Mouse (Mus musculus): ENCODE data around the gene Nup107. TPM values are rescaled to one million over a fixed set of nuclear protein-coding genes. Genes with fewer than 3 reads are reported as not detected.

Gene Nup107
- polyA plus RNA-seq, 1 experiment from 2014 or later = 17.9 TPM

DNA sequence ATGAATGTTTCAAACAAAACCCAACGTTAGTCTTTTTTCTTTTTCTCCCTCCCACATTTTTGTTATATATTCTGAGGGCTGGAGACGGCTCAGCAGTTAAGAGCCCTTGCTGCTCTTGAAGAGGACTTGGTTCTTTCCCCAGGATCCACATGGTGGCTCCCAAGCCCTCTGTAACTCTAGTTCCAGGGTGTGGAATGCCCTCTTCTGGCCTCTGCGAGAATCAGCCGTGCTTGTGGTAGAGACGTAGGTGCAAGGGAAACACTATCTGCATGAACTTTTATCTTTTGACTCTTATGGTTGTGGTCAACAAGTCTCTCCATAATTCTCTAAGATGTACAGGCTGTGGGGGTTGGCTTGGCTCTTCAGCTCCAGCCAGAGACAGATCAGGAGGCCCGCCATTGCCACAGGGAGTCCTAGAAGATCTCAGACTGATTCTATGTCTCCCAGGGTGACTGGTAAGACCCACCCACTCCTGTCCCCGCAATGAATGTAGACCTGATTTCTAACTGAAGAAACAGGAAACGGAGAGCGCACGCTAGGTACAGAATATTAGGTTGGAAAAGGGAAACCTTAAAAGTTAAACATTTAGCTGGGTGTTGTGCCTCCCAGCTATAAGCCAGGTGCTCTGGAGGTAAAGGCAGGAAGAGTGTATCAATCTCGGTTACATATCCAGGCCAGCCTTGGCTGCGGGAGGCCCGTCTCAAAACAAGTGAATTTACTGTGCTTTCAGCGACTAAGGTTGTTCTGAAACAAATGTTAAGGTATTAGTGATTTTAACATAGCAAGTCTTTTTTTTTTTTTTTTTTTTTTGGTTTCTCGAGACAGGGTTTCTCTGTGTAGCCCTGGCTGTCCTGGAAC lies 61.0 kb downstream of the Nup107 start:
- no peaks in the 10 kb centered on the region for H3K79me2 ChIP-seq (ENCODE audit: inconsistent target)
- H3K36me3 ChIP-seq (ENCODE audit: inconsistent target) = no peaks in the 10 kb centered on the region; the same call in 1 of the 2 replicates
- no peak overlapping the region for H3K27ac ChIP-seq
- no peak overlapping the region for H3K4me3 ChIP-seq (ENCODE audit: inconsistent target)
- WGBS (ENCODE audit: missing documents) = 14% methylated on average over 10 of the region's 15 CpGs

DNA sequence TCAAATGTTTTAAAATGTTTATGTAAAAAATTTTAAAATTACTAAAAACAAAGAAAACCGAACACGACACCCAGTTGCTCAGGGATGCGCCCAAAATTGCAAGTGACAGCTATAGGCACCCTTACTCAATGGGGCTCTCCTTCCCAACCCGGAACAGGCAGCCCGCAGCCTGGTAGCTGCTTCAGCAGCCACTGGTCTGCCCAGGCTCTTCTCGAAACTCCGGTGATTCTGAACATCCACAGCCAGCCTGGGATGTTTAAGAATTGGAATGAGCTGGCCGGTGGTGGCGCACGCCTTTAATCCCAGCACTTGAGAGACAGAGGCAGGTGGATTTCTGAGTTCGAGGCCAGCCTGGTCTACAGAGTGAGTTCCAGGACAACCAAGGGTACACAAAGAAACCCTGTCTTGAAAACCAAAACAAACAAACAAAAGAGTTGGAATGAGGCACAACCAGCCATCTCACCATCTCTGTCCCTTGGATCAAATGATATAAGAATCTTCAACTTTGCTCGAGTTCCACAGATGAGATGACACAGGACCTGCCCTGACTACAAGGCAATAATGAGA lies 61.8 kb downstream of the Nup107 start:
- 88% methylated on average over 10 of the region's 12 CpGs for WGBS (ENCODE audit: missing documents)
- H3K27ac ChIP-seq = no peak overlapping the region
- H3K79me2 ChIP-seq (ENCODE audit: inconsistent target) = no peaks in the 10 kb centered on the region
- H3K36me3 ChIP-seq (ENCODE audit: inconsistent target) = no peaks in the 10 kb centered on the region
- H3K4me3 ChIP-seq (ENCODE audit: inconsistent target) = no peak overlapping the region

DNA sequence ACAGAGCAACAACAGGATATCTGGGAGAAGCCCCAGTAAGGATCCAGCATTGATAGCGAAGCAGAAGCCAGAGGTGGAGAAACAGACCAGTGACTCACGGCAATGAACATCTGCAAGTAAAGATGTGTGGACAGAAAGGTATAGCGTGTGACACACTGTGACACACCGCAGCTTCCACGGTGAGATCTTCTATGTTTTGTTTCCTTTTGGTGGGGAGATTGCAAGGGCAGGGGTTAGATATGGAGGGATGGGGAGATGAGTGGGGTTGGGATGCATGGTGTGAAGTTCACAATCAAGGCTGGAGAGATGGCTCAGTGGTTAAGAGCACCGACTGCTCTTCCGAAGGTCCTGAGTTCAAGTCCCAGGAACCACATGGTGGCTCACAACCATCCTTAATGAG lies 62.4 kb downstream of the Nup107 start:
- Histone ChIP-seq H3K79me2 (ENCODE audit: inconsistent target) (no peaks in the 10 kb centered on the region), H3K27ac (no peak overlapping the region), H3K4me3 (ENCODE audit: inconsistent target) (no peak overlapping the region), H3K36me3 (ENCODE audit: inconsistent target) (no peaks in the 10 kb centered on the region)
- WGBS (ENCODE audit: missing documents) = 89% methylated on average over 7 of the region's 7 CpGs

DNA sequence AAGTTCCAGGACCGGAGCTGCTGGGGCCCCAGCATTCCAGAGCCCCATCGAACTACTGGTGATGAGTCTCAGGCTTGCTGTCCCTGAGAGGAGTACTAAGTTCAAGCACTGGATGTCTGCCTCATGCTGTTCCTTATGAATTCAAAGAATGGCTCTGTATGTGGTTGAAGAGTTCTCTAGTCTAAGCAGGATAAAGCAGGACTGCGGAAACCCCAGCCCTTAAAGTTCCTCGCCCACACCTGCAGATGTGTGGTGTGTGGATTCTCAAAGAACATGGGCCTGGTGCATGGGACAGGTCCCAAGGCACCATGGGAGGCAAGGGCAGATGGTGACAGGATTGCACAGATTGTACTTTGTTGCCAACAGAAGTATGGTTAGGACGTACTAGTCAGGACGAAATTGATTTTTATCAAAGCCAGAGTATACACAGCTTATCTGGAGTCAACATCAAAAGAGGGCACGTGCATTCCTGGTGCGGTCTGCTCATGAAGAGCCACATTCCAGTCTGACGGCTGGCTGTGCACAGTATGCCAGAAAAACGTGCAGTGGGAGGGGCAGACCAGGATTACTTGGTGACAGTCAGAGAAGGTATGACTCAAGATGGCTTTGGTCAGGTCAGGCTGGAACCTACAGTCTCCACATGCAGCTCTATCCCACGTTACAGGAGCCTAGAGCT lies 63.2 kb downstream of the Nup107 start:
- Histone ChIP-seq H3K79me2 (ENCODE audit: inconsistent target) (no peaks in the 10 kb centered on the region), H3K27ac (no peak overlapping the region), H3K36me3 (ENCODE audit: inconsistent target) (no peaks in the 10 kb centered on the region), H3K4me3 (ENCODE audit: inconsistent target) (no peak overlapping the region)
- 90% methylated on average over 11 of the region's 11 CpGs for WGBS (ENCODE audit: missing documents)

DNA sequence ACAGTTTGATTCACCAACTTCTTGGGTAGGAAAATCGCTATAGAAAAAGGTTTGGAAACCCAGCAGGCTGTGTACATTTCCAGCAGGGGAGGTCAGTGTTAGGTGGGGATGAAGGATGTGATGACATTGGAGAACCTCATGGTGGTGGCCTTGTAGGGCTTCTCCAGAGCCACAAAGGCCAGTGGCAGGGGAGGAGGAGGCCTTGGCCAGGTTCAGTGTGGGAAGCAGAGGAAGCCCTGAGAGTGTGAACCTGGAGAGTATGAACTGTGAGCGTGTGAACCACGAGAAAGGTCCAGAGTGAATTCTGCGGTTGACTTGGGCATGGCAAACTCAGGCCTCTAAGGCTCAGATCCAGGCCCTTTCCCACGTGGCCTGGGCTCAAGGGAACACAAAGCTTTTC lies 63.9 kb downstream of the Nup107 start:
- 85% methylated on average over 5 of the region's 5 CpGs for WGBS (ENCODE audit: missing documents)
- no peak overlapping the region for H3K4me3 ChIP-seq (ENCODE audit: inconsistent target)

DNA sequence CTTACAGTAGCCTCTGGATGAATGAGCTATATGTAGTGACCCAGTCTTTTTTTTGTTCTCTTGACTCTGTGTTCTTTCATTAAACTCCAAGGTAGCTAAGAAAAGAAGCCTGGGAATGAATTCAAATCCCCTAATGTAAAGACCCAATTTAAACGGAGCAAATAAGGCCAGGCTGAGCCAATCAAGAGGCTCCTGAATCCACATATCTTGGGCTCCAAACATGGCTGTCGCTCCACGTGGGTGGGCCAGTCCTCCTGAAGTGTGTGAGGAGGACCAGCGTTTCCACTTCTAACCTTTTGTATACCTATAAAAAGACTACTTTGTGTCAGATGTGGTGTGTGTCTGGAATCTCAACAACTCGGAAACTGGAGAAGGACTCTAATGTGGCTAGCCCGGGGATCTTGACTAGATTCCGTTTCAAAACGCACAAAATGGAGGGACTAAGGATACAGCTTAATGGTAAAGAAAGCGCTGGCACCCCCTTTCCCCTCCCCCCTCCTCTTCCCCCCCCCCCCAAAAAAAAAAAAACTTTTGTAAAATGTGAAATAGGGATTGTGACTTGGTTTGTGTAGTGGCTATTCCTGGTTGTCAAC lies 64.9 kb downstream of the Nup107 start:
- Histone ChIP-seq H3K4me3 (ENCODE audit: inconsistent target) (no peak overlapping the region), H3K27ac (no peak overlapping the region), H3K79me2 (ENCODE audit: inconsistent target) (no peaks in the 10 kb centered on the region), H3K36me3 (ENCODE audit: inconsistent target) (no peaks in the 10 kb centered on the region)
- WGBS (ENCODE audit: missing documents) = 90% methylated on average over 9 of the region's 9 CpGs

More for the DNA sequence above, 63.9 kb downstream of the Nup107 start:
- H3K27ac ChIP-seq = no peak overlapping the region
- no peaks in the 10 kb centered on the region for H3K79me2 ChIP-seq (ENCODE audit: inconsistent target)
- no peaks in the 10 kb centered on the region for H3K36me3 ChIP-seq (ENCODE audit: inconsistent target)

DNA sequence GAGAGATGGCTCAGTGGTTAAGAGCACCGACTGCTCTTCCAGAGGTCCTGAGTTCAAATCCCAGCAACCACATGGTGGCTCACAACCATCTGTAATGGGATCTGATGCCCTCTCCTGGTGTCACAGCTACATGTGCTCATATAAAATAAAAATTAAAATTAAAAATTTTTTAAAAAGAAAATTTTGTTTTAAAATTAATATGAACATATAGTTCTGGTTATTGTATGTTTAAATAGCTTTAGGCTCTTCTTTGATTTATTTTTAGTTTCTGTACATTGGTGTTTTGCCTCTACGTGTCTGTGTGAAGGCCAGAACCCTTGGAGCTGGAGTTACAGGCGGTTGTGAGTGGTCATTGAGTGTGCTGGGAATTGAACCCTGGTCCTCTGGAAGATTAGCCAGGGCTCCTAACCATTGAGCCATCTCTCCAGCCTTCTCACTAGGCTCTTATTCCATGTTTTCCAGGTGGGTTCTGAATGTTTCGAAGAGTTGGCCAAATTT lies 65.6 kb downstream of the Nup107 start:
- no peak overlapping the region for H3K4me3 ChIP-seq (ENCODE audit: inconsistent target)
- WGBS (ENCODE audit: missing documents) = 96% methylated on average over 4 of the region's 4 CpGs
- no peaks in the 10 kb centered on the region for H3K36me3 ChIP-seq (ENCODE audit: inconsistent target)
- H3K79me2 ChIP-seq (ENCODE audit: inconsistent target) = no peaks in the 10 kb centered on the region
- no peak overlapping the region for H3K27ac ChIP-seq

DNA sequence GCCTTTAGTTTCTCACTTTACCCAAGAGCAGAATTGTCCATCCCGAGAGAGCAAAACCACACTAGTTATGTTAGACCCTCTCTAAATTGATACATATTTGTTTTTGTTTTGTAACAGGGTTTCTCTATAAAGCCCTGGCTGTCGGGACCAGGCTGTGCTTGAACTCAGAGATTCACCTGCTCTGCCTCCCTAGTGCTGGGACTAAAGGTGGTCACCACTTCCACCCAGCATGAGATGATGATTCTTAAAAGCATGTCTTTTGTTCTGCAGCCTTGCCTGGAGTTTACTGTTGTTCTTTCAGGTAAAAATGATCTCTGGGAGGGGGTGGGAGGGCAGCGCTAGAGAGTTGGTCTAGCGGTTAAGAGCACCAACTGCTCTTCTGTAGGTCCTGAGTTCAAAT lies 66.2 kb downstream of the Nup107 start:
- no peak overlapping the region for H3K4me3 ChIP-seq (ENCODE audit: inconsistent target)
- no peaks in the 10 kb centered on the region for H3K79me2 ChIP-seq (ENCODE audit: inconsistent target)
- no peak overlapping the region for H3K27ac ChIP-seq
- 91% methylated on average over 4 of the region's 4 CpGs for WGBS (ENCODE audit: missing documents)
- H3K36me3 ChIP-seq (ENCODE audit: inconsistent target) = no peaks in the 10 kb centered on the region

DNA sequence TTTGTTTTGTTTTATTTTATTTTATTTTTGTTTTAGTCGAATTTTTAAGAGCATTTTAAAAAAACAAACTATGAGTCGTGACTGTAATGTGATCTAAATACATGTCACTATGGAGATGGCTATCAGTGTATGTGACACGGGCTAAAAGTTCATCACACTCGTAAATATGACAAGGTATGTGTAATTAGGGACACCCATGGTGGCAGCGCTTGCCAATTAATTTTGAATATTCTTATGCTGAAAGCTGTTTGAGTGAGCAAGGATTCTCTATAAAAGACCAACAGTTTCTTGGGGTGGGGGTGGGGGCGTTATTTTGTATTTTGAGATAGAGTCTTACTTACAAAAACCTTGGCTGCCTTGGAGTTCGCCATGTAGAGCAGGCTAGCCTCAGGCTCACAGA lies 66.8 kb downstream of the Nup107 start:
- H3K4me3 ChIP-seq (ENCODE audit: inconsistent target) = no peak overlapping the region
- no peaks in the 10 kb centered on the region for H3K36me3 ChIP-seq (ENCODE audit: inconsistent target)
- 90% methylated on average over 7 of the region's 7 CpGs for WGBS (ENCODE audit: missing documents)
- no peaks in the 10 kb centered on the region for H3K79me2 ChIP-seq (ENCODE audit: inconsistent target)
- H3K27ac ChIP-seq = no peak overlapping the region

DNA sequence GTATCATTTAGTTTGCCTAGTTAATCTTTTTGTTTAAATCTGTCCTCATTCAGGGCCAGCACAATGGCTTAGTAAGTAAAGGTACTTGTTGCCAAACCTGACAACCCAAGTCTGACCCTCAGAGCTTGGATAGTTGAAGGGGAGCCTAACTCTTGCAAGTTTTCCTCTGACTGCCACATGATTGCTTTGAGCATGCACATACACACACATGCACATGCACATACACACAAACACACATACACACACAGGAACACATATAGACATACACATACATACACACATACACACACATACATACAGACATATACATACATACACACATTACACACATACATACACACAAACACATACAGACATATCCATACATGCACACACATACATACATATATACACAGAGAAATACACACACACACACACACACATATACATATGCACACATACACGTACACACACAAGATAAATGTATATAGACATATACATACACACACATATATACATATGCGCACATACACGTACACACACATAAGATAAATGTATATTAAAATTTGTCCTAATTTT lies 67.6 kb downstream of the Nup107 start:
- H3K4me3 ChIP-seq (ENCODE audit: inconsistent target) = no peak overlapping the region
- H3K27ac ChIP-seq = no peak overlapping the region
- no peaks in the 10 kb centered on the region for H3K79me2 ChIP-seq (ENCODE audit: inconsistent target)
- no peaks in the 10 kb centered on the region for H3K36me3 ChIP-seq (ENCODE audit: inconsistent target)
- WGBS (ENCODE audit: missing documents) = 100% methylated on average over 1 of the region's 3 CpGs

DNA sequence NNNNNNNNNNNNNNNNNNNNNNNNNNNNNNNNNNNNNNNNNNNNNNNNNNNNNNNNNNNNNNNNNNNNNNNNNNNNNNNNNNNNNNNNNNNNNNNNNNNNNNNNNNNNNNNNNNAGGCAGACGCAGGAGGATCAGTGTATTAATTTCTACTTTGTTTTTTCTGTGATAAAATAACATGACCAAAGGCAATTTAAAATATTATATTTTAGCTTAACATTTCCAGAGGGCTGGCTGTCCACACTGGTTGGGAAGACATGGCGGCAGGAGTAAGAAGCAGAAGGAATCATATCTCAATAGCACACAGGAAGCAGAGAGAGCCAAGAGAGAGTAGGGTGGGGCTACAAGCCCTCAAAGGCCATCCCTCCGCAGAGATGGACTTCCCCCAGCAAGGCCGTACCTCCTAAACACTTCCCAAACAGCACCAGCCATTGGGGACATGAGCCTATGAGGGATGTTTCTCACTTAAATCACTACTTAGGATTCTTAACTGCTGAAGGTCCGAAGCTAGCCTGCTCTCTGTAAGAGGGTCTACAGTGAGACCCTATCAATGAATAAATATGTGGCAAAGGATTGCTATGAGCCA lies 68.3 kb downstream of the Nup107 start:
- H3K79me2 ChIP-seq (ENCODE audit: inconsistent target) = no peaks in the 10 kb centered on the region
- no peaks in the 10 kb centered on the region for H3K36me3 ChIP-seq (ENCODE audit: inconsistent target)
- H3K27ac ChIP-seq = no peak overlapping the region
- no peak overlapping the region for H3K4me3 ChIP-seq (ENCODE audit: inconsistent target)
- 73% methylated on average over 5 of the region's 5 CpGs for WGBS (ENCODE audit: missing documents)

DNA sequence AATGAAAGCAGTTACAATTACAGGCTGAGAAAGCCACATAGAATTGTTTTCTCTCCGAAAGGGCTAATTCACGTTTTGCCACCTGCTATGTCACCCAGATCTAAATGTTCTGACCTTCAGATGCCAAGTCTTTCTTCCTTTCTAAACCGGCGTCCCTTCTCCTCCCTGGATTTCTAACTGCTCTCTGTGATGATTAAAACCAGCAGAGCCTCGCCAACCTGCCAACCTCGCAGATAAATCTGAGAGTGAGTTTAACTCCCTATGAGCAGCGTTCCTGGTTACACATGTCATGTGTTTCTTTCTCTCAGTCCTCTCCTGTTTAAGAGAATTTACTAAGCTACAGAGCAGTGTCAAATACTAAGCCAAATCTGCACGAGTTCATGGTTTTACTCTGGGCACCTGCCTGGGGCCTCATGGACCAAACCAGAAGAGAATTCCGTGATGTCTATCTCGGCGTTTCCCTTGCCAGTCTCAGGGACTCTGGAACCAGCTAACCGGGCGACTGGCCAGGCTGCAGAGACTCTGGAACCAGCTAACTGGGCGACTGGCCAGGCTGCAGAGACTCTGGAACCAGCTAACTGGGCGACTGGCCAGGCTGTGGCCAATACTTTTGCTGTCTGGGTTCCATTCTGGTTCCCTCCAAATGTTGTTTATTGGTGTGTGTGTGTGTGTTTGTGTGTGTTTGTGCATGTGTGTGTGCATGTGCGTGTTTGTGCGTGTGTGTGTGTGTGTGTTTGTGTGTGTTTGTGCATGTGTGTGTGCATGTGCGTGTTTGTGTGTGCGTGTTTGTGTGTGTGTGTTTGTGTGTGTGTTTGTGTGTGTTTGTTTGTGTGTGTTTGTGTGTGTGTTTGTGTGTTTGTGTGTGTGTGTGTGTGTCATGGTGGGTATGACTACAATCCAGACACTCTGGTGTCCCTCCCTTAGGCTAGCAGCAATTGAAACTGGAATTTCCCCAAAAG lies 74.1 kb downstream of the Nup107 start:
- Histone ChIP-seq H3K79me2 (ENCODE audit: inconsistent target) (no peaks in the 10 kb centered on the region), H3K36me3 (ENCODE audit: inconsistent target) (no peaks in the 10 kb centered on the region), H3K4me3 (ENCODE audit: inconsistent target) (no peak overlapping the region), H3K27ac (peak overlapping the region; percentile 96)
- WGBS (ENCODE audit: missing documents) = 76% methylated on average over 17 of the region's 19 CpGs

DNA sequence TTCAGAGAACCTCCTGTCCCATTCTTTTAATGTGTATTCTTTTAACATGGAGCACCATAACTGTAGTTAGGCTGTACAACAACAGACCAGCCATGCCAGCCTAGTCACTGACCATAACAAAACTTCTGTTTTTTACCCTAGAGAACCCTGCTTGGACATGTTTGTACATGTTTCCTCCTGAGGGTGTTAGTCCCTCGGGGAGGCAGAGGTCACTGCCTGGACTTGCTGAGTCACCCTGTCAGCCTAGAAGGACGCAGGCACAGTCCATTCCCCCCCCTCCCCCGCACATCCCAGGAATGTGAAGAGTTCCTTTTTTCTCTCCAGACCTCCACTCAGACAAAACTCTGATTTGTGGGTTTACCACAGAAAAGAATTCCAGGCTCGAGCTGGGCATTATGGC lies 74.9 kb downstream of the Nup107 start:
- Histone ChIP-seq H3K27ac (peak overlapping the region; percentile 96), H3K36me3 (ENCODE audit: inconsistent target) (no peaks in the 10 kb centered on the region), H3K4me3 (ENCODE audit: inconsistent target) (no peak overlapping the region), H3K79me2 (ENCODE audit: inconsistent target) (no peaks in the 10 kb centered on the region)
- 0% methylated on average over 3 of the region's 4 CpGs for WGBS (ENCODE audit: missing documents)
